Mouse (Mus musculus) urinary bladder, adult 2 months (tissue): Measurements from ENCODE around the gene Hnrnpul1. TPM values are rescaled to one million over a fixed set of nuclear protein-coding genes. Genes with fewer than 3 reads are reported as not detected.
A peak's percentile ranks its signal among the peaks of the same experiment; 100 is the strongest.
"Not testable (repeated sequence)": the region's sequence is repeated elsewhere in the genome, so short reads cannot be mapped to it uniquely, and the experiment has no call there.

Source experiments
- DNase-seq: peaks from one replicate; pipeline ENCODE4 v3.0.0; 2022; ENCODE audit warnings: low spot score
- polyA plus RNA-seq: library from polyadenylated mRNA; depleted of rRNA; stranded (reverse); fragments of >200 nt; gene quantifications from 2 replicates; pipeline ENCODE4 v1.2.3, GENCODE M21; 2012; rRNA removed

Hnrnpul1 gene
- 18.9 and 44.9 TPM in 2 replicates for polyA plus RNA-seq

DNA sequence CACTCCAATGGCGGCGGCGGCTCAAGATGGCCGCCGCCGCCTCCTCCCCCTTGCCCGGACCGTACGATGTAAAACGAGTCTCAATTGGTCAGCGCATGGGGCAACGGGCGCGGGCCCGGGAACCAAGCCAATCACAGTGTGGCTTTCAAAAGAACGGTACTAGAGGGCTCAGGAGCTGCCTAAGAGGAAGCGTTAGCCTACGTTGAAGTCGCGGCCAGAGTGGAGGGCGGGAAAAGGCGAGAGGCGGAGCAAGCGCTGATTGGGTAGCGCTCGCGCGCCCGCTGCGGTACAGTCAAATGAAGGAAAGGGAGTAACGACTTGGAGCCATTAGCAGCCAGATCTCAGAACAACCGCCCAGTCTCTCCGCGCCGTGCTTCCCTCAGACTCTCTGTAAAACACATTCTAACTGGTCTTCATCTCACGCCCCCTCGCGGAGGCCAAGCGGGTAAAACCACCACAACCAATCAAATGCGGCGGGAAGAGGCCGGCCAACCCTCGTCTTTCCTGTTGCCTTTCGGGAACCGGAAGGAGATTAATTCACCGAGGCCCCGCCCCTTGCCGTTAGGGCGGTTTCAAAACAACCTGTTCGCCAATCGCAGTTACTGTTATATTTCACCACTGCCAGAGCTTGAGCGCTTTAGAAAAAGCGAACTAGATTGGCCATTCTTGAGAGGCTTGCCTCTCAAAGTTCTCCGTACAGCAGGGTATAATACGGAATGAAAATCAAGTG, at the start of gene Hnrnpul1:
Hnrnpul1 (minus strand) TSS at position 20 of the 730 bp plus-strand sequence.
- peak; percentile 92 for DNase-seq

GRCm38 (mm10) chr7:25803460-25803859, 48.9 kb upstream of the Hnrnpul1 start:
- no peak for DNase-seq

- DNase-seq: no peak
Measured at GRCm38 (mm10) chr7:25802241-25803125, 47.9 kb upstream of the Hnrnpul1 start.

DNA sequence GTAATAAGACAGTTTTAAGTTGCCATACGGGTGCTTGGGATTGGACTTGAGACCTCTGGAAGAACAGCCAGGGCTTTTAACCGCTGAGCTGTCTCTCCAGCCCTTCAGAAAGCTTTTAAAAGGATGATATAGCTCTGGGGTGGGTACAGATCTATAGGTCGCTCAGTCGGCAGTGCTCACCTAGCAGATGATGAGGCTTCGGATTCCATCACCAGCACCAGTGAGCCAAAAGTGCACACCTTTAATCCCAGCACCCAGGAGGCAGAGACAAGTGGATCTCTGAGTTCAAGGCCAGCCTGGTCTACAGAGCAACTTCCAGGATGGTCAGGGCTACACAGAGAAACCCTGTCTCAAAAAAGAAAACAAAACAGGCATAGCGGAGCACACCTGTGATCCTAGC, 46.5 kb upstream of the Hnrnpul1 start:
- DNase-seq: no peak

- no peak for DNase-seq
Measured at GRCm38 (mm10) chr7:25799369-25799768, 44.8 kb upstream of the Hnrnpul1 start.

- DNase-seq: no peak
Measured at GRCm38 (mm10) chr7:25798540-25798939, 44.0 kb upstream of the Hnrnpul1 start.

DNA sequence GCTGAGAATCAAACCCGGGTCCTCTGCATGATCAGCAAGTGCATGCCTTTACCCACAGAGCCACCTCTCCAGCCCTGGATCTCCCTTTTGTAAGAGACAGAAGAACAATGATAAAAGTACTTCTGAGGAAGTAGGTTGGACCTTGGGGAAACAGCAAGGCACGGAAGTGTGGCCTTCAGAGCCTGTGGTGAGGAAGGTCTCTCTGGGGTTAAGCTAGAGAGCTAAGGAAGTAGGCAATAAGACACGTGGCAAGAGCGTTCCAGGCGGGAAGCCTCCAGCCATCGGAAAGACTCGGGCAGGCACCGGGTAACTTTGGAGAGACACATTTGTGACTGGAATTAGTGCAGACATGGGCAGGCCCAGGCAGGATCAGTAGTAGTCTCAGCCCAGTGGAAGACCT, 40.2 kb upstream of the Hnrnpul1 start:
- DNase-seq: no peak

GRCm38 (mm10) chr7:25793679-25794078, 39.1 kb upstream of the Hnrnpul1 start:
- no peak for DNase-seq

DNA sequence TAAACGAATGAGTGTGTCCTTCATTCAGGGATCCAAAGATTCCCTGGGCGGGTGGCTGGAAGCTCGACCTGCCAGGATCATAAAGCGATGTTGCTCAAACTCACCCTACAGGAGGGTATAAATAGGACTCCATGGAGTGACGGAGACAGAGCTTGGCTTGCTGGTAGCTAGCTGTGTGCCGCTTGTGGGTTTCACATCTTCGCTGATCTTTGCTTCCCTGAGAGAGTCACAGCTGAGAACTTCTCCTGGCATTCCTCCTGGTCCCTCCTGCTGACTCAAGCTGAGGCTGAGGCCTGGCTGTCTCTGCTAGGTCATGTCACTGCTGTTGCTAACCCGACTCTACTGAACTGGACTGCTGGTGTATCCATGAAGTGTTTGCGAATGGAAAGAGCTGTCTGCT, 38.4 kb upstream of the Hnrnpul1 start:
- not testable (repeated sequence) for DNase-seq

DNA sequence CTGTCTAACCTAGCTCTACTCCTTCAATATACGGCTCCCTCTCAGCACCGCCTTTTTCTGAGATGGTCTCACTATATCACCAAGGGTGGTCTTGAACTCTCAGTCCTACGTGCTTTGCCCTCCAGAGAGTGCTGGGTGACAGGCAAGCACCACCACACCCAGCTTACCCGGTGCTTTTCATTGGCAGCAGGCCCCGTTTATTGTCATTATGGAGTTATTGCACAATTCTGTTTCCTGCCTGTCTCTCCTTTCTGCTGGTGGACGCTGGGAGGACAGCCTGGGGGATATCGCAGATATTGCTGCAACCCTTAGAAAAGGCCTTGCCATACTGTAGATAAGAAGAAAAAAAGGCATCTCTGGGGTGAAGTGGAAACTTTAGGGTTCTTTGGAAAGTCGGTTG, 36.1 kb upstream of the Hnrnpul1 start:
- DNase-seq: no peak

GRCm38 (mm10) chr7:25789129-25789440, 34.5 kb upstream of the Hnrnpul1 start:
- DNase-seq: no peak

GRCm38 (mm10) chr7:25788220-25789128, 33.9 kb upstream of the Hnrnpul1 start, which contains the start of gene Axl:
Axl (minus strand) TSS chr7:25788705.
- peak; percentile 49 for DNase-seq

DNA sequence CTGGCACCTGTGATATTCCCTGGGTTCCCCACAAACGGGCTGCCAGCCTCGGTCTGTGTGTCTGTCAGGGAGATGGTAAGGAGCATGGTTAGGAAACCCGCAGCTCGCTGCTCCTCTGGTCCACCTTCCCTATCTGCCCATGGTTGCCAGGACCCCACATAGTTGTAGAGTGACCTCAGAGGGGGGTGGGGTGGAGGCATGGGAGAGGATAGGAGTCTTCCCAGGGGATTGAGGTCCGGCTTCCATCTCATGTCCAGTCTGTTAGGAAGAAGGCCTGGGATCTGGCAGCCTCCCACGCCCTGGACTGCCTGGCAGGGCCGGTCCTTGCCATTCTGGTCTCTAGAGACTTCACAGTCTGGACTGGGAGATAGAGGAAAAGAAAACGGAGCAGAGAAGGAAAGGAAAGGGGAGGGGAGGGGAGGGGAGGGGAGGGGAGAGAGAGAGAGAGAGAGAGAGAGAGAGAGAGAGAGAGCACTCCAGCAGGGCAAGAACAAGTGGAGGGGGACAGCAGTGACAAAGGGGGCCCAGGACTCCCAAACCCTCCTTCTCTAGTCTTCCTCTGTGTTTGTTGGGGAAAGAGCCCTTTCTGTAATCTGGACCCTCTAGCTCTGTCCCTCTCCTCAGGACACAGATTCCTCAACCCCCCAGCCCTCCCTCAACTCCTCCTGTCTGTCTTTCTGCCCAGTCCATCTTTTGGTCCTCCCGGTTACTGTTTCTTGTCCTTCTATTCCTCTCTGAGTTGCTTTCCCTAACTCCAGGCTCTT, 33.1 kb upstream of the Hnrnpul1 start:
- no peak for DNase-seq

GRCm38 (mm10) chr7:25786974-25787373, 32.4 kb upstream of the Hnrnpul1 start:
- DNase-seq: no peak

DNA sequence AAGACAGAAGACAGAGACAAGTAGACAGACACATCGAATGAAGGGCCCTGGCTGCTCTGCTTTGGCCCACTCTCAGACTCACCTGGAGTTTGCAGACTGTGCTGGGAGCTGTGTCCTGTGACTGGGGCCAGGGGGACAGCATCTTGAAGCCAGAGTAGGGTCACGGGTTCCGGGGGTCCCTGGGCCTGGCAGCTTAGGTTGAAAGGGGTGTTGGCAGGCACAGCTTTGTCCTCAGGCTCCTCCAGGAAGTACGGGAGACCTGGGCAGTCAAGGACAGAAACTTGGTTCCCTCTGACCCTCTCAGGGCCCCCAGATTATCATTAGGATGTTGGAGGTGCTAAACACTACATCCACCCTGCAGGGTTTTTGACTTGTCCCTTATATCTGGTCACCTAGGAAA, 31.2 kb upstream of the Hnrnpul1 start:
- DNase-seq: no peak

DNA sequence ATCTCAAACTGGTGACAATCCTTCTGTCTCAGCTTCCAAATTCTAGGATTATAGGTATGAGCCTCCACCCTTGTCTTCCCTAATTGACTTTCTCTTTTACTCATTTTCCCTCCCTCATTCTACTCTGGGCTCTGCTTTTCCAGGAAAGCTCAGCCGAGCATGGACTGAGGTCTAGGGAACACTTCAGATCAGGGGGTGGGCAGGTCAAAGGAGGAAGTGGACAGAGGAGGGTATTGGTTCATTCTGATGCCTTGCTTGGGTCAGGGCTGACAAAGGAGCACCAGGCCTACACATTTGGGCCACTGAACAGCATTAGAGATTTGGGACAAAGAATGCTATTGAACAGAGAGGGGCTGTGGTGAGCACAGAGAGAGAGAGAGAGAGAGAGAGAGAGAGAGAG, 30.3 kb upstream of the Hnrnpul1 start:
- no peak for DNase-seq

DNA sequence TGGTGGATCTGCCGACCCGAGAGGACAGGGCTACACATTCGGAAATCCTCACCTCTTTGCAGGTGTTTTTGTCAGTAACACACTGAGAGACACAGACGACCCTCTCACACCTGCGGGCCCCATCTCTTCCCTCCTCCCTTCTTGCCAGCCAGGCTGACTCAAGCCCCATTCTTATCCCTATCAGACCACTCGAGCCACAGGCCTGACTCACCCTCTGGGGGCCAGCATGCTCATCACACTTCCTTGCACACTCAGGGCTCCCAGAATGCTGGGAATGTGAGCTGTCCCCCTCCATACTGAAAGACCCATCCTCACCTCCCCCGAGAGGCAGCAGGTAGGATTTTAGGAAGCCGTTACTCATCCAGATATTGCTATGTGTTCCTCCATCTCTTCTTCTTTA, 29.2 kb upstream of the Hnrnpul1 start:
- no peak for DNase-seq

- no peak for DNase-seq
Measured at GRCm38 (mm10) chr7:25782744-25783143, 28.2 kb upstream of the Hnrnpul1 start.

DNA sequence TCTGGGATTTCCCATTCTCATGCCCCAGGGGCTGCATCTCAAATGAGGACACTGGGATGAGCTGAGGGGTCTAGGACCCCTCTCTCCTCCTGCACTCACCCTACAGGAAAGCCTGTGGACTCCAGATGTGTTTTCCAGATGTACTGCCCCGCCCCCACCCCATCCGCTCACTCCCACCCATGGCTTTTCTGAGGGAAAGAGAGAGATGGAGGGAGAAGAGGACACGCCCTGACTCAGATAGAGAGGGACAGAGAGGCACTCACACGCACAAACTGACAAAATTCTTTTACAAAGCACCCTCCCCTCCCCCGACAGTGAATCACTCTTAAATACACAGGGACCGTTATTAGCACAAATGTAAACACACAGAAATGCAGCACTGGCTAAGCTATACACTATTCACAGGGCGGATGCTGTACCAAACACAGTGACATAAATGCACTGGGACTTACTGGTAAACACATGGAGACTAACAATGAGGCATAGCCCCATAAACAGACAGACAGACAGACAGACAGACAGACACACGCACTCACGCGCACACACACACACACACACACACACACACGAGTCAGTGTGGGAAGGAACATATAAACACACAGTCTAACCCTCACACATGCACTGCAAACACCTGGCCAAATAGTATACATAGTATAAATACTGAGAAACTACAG, 27.5 kb upstream of the Hnrnpul1 start:
- DNase-seq: no peak

- no peak for DNase-seq
Measured at GRCm38 (mm10) chr7:25781321-25781936, 26.9 kb upstream of the Hnrnpul1 start.
